Mouse (Mus musculus): ENCODE measurements around the gene Prkn.

GRCm38 (mm10) chr17:11314163-11314562 lies 474.0 kb downstream of the Prkn start:
- TF ChIP-seq CTCF (IDR thresholded peaks at IDR 0.05; ENCODE audit: control insufficient read depth, insufficient read depth, insufficient read length): no peak
- TF ChIP-seq MAX (IDR thresholded peaks at IDR 0.05): no peak
- no peak for TF ChIP-seq USF1 (IDR thresholded peaks at IDR 0.05; ENCODE audit: low read depth)
